Mouse (Mus musculus) thymus, adult 18-20 months (tissue): Measurements from ENCODE around the gene Ndufa5.
A peak's percentile ranks its signal among the peaks of the same experiment; 100 is the strongest.

Source experiments
- DNase-seq, 2 experiments: peaks; one replicate each; pipeline ENCODE4 v3.0.0; 2022; ENCODE audit warnings: mixed read lengths in 2 of 2

The Ndufa5 gene

GRCm38 (mm10) chr6:24527155-24528063, at the start of gene Ndufa5:
Ndufa5 (minus strand) TSS chr6:24528013.
- peak; percentile 90 to 94 for DNase-seq

GRCm38 (mm10) chr6:24573319-24573718, 45.5 kb upstream of the Ndufa5 start:
- no peak for DNase-seq

- DNase-seq = no peak
Observed at GRCm38 (mm10) chr6:24572431-24572830, 44.6 kb upstream of the Ndufa5 start.

GRCm38 (mm10) chr6:24571126-24571525, 43.3 kb upstream of the Ndufa5 start:
- DNase-seq = no peak

- no peak for DNase-seq
Observed at GRCm38 (mm10) chr6:24570278-24570677, 42.5 kb upstream of the Ndufa5 start.

- DNase-seq = no peak
Observed at GRCm38 (mm10) chr6:24569711-24570110, 41.9 kb upstream of the Ndufa5 start.

GRCm38 (mm10) chr6:24568963-24569362, 41.1 kb upstream of the Ndufa5 start:
- no peak for DNase-seq

- no peak for DNase-seq
Observed at GRCm38 (mm10) chr6:24564886-24565285, 37.1 kb upstream of the Ndufa5 start.

- DNase-seq = no peak
Observed at GRCm38 (mm10) chr6:24564081-24564480, 36.3 kb upstream of the Ndufa5 start.

GRCm38 (mm10) chr6:24555488-24555887, 27.7 kb upstream of the Ndufa5 start:
- no peak for DNase-seq

GRCm38 (mm10) chr6:24554427-24555086, 26.7 kb upstream of the Ndufa5 start:
- DNase-seq = no peak

- no peak for DNase-seq
Observed at GRCm38 (mm10) chr6:24552046-24552445, 24.2 kb upstream of the Ndufa5 start.

GRCm38 (mm10) chr6:24549801-24550200, 22.0 kb upstream of the Ndufa5 start:
- no peak for DNase-seq

GRCm38 (mm10) chr6:24546716-24547420, 19.1 kb upstream of the Ndufa5 start:
- DNase-seq = no peak

GRCm38 (mm10) chr6:24543119-24543591, 15.3 kb upstream of the Ndufa5 start:
- DNase-seq = no peak

- DNase-seq = no peak
Observed at GRCm38 (mm10) chr6:24542393-24542792, 14.6 kb upstream of the Ndufa5 start.

GRCm38 (mm10) chr6:24540106-24540505, 12.3 kb upstream of the Ndufa5 start:
- DNase-seq = no peak

GRCm38 (mm10) chr6:24538435-24538834, 10.6 kb upstream of the Ndufa5 start:
- no peak for DNase-seq

GRCm38 (mm10) chr6:24532804-24533203, 5.0 kb upstream of the Ndufa5 start:
- no peak for DNase-seq

GRCm38 (mm10) chr6:24530711-24531420, 3.1 kb upstream of the Ndufa5 start:
- DNase-seq = no peak

- DNase-seq = peak in 1 of 2 experiments; percentile 8
Observed at GRCm38 (mm10) chr6:24530166-24530565, 2.4 kb upstream of the Ndufa5 start.

GRCm38 (mm10) chr6:24528064-24528243, 141 bp upstream of the Ndufa5 start, which contains the start of gene Asb15:
Asb15 (plus strand) TSS chr6:24528144.
- DNase-seq = no peak

- DNase-seq = no peak
Observed at GRCm38 (mm10) chr6:24525705-24526104, 2.1 kb downstream of the Ndufa5 start.
